Mouse (Mus musculus) ES-Bruce4 (cell line): Measurements from ENCODE around the gene Gadd45b.

Experiments used
- CTCF ChIP-seq: IDR thresholded peaks from one replicate; pipeline ENCODE4 v1.8.1; 2011; ENCODE audit warnings: low read depth, low read length
- POLR2A ChIP-seq: IDR thresholded peaks from one replicate; pipeline ENCODE4 v1.8.1; 2011; ENCODE audit warnings: low read length; ENCODE audit not compliant: insufficient read depth

DNA sequence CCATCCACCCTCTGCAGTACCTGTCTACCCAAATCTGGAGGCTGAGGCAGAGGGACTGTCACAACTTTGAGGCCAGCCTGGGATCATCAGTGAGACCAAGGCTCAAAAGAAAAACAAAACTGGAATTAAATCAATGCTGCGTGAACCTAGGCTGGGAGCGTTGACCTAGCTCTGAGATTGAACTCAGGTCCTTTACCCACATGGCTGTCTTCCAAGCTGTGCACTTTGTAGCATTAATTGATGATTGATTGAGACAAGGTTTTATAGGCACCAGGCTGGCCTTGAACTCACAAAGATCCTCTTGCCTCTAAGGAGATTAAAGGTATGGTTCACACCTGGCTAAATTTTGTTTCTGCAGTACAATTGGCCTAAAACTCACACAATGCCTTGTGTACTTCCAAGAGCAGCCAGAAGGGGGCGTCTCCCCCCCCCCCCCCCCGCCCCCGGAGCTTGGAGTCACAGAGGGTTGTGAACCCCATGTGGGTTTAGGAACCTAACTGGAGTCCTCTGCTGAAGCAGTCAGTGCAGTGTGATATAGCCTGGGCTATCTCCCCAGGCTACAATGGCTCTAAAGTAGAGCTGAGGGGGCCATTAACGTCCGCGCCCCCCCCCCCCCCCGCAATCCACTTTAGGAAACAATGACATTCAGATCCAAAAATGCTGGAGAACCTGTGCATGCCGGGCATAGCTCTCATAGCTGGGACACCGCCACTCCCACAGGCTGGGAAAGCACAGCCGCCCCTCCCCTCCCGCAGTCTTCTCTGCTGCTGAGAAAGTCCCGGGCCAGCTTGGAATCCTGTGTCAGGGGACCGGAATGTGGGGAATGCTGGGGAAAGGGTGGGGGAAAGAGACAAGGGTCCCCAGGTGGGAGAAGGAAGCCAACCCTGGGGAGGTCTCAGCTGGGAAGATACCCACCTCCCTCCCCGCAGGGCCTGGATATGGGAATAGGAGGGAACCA lies 31.0 kb downstream of the Gadd45b start:
- TF ChIP-seq CTCF (no peak), POLR2A (no peak)
